Mouse (Mus musculus): ENCODE results near the gene Tcf15.

DNA sequence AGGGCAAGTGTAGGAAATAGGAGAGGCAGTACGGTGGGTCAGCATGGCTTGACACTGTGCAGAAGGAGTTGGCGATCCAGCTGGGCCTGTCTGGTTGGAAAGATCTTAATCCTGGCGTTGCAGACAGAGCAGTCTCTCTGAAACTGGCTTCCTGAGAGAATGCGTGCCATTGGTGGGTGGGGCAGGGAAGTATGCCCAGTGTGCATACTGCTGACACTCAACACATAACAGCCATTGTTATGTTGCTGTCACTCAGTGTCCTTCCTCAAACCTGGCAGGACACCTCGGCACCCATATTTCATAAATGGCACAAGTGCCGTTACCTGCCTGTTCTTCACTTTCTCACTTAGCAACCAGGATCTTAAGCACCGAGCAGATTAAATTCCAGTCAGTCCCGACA, 10.7 kb upstream of the Tcf15 start:
- TF ChIP-seq CTCF (conservative IDR thresholded peaks at IDR 0.05; ENCODE audit: insufficient read depth, insufficient read length, low read depth, low read length): no peak
- TF ChIP-seq POLR2A (IDR thresholded peaks at IDR 0.05; ENCODE audit: low read depth, low read length): no peak
